Mouse (Mus musculus) cerebellum, postnatal 4 days (tissue): ENCODE results near the gene Gm5936.
"Not testable (repeated sequence)": the region's sequence is repeated elsewhere in the genome, so short reads cannot be mapped to it uniquely, and the experiment has no call there.

Experiments
- DNase-seq, 2 experiments: peaks; one replicate each; pipeline ENCODE4 v3.0.0; 2022; ENCODE audit warnings: low spot score in 2 of 2, mixed read lengths in 1 of 2

The Gm5936 gene

GRCm38 (mm10) chrX:74836842-74837522 lies at the start of gene Gm5936:
Gm5936 (plus strand) TSS chrX:74837196.
- not testable (repeated sequence) for DNase-seq

GRCm38 (mm10) chrX:74856104-74856503 lies 19.1 kb downstream of the Gm5936 start:
- not testable (repeated sequence) for DNase-seq

- peak; percentile 13 to 23 for DNase-seq
Measured at GRCm38 (mm10) chrX:74880123-74880522, 43.1 kb downstream of the Gm5936 start.
